Mouse (Mus musculus): ENCODE results near the gene Slc7a5.

The Slc7a5 gene

GRCm38 (mm10) chr8:121880818-121881217, 26.7 kb downstream of the Slc7a5 start:
- no peak for DNase-seq (ENCODE audit: low spot score)

- DNase-seq (ENCODE audit: low spot score): no peak
These were observed 27.8 kb downstream of the Slc7a5 start for GRCm38 (mm10) chr8:121879712-121880111.

GRCm38 (mm10) chr8:121877828-121878480, 29.5 kb downstream of the Slc7a5 start:
- no peak for DNase-seq (ENCODE audit: low spot score)

GRCm38 (mm10) chr8:121877212-121877611, 30.3 kb downstream of the Slc7a5 start:
- DNase-seq (ENCODE audit: low spot score): no peak

- no peak for DNase-seq (ENCODE audit: low spot score)
These were observed 32.0 kb downstream of the Slc7a5 start for GRCm38 (mm10) chr8:121875517-121875916.

- DNase-seq (ENCODE audit: low spot score): no peak
These were observed 32.4 kb downstream of the Slc7a5 start for GRCm38 (mm10) chr8:121875045-121875444.

GRCm38 (mm10) chr8:121874031-121874430, 33.5 kb downstream of the Slc7a5 start:
- peak; percentile 69 for DNase-seq (ENCODE audit: low spot score)

- no peak for DNase-seq (ENCODE audit: low spot score)
These were observed 35.6 kb downstream of the Slc7a5 start for GRCm38 (mm10) chr8:121871833-121872440.

- DNase-seq (ENCODE audit: low spot score): no peak
These were observed 37.3 kb downstream of the Slc7a5 start for GRCm38 (mm10) chr8:121870190-121870589.

GRCm38 (mm10) chr8:121868896-121869295, 38.6 kb downstream of the Slc7a5 start:
- DNase-seq (ENCODE audit: low spot score): no peak

GRCm38 (mm10) chr8:121868196-121868595, 39.3 kb downstream of the Slc7a5 start:
- no peak for DNase-seq (ENCODE audit: low spot score)

GRCm38 (mm10) chr8:121865356-121865755, 42.1 kb downstream of the Slc7a5 start:
- DNase-seq (ENCODE audit: low spot score): no peak

GRCm38 (mm10) chr8:121861806-121862548, 45.5 kb downstream of the Slc7a5 start:
- DNase-seq (ENCODE audit: low spot score): no peak

- no peak for DNase-seq (ENCODE audit: low spot score)
These were observed 46.2 kb downstream of the Slc7a5 start for GRCm38 (mm10) chr8:121861276-121861675.

- no peak for DNase-seq (ENCODE audit: low spot score)
These were observed 49.7 kb downstream of the Slc7a5 start for GRCm38 (mm10) chr8:121857747-121858146.

GRCm38 (mm10) chr8:121857331-121857730, 50.2 kb downstream of the Slc7a5 start:
- no peak for DNase-seq (ENCODE audit: low spot score)

- DNase-seq (ENCODE audit: low spot score): no peak
These were observed 51.3 kb downstream of the Slc7a5 start for GRCm38 (mm10) chr8:121856071-121856746.

- DNase-seq (ENCODE audit: low spot score): no peak
These were observed 53.9 kb downstream of the Slc7a5 start for GRCm38 (mm10) chr8:121853586-121853985.

- peak; percentile 1 for DNase-seq (ENCODE audit: low spot score)
These were observed 55.0 kb downstream of the Slc7a5 start for GRCm38 (mm10) chr8:121852464-121852863.

GRCm38 (mm10) chr8:121851716-121852115, 55.8 kb downstream of the Slc7a5 start:
- DNase-seq (ENCODE audit: low spot score): peak; percentile 12

GRCm38 (mm10) chr8:121850821-121851470, 56.5 kb downstream of the Slc7a5 start:
- DNase-seq (ENCODE audit: low spot score): peak; percentile 93

GRCm38 (mm10) chr8:121850436-121850820, 57.1 kb downstream of the Slc7a5 start:
- DNase-seq (ENCODE audit: low spot score): no peak

All from ovary, postnatal 36 days (tissue).